Mouse (Mus musculus) T-cell, adult 2 months (primary cell): ENCODE measurements around the gene Nfe2l1.
"Not testable (repeated sequence)": the region's sequence is repeated elsewhere in the genome, so short reads cannot be mapped to it uniquely, and the experiment has no call there.

Experiments used
- DNase-seq: peaks from one replicate; pipeline ENCODE4 v3.0.0; 2022; ENCODE audit warnings: low spot score

Nfe2l1 gene

GRCm38 (mm10) chr11:96829813-96830538, at the start of gene Nfe2l1:
Nfe2l1 (minus strand) TSS chr11:96829968.
- DNase-seq: peak; percentile 98

GRCm38 (mm10) chr11:96879359-96879758, 49.6 kb upstream of the Nfe2l1 start:
- no peak for DNase-seq

- no peak for DNase-seq
Measured at GRCm38 (mm10) chr11:96878715-96879114, 48.9 kb upstream of the Nfe2l1 start.

- no peak for DNase-seq
Measured at GRCm38 (mm10) chr11:96877071-96877470, 47.3 kb upstream of the Nfe2l1 start.

GRCm38 (mm10) chr11:96876300-96877040, 46.7 kb upstream of the Nfe2l1 start:
- no peak for DNase-seq

GRCm38 (mm10) chr11:96875745-96876144, 46.0 kb upstream of the Nfe2l1 start:
- DNase-seq: peak; percentile 46

GRCm38 (mm10) chr11:96875270-96875669, 45.5 kb upstream of the Nfe2l1 start:
- no peak for DNase-seq

- no peak for DNase-seq
Measured at GRCm38 (mm10) chr11:96873601-96874140, 43.9 kb upstream of the Nfe2l1 start.

GRCm38 (mm10) chr11:96872441-96873379, 42.9 kb upstream of the Nfe2l1 start:
- DNase-seq: no peak

- peak; percentile 57 for DNase-seq
Measured at GRCm38 (mm10) chr11:96867149-96867548, 37.4 kb upstream of the Nfe2l1 start.

GRCm38 (mm10) chr11:96863206-96863995, 33.6 kb upstream of the Nfe2l1 start:
- DNase-seq: no peak

- no peak for DNase-seq
Measured at GRCm38 (mm10) chr11:96862534-96862933, 32.8 kb upstream of the Nfe2l1 start.

GRCm38 (mm10) chr11:96861878-96862289, 32.1 kb upstream of the Nfe2l1 start:
- DNase-seq: peak; percentile 94

- DNase-seq: no peak
Measured at GRCm38 (mm10) chr11:96861446-96861845, 31.7 kb upstream of the Nfe2l1 start.

GRCm38 (mm10) chr11:96860564-96860963, 30.8 kb upstream of the Nfe2l1 start:
- peak; percentile 59 for DNase-seq

- DNase-seq: no peak
Measured at GRCm38 (mm10) chr11:96859635-96860034, 29.9 kb upstream of the Nfe2l1 start.

- no peak for DNase-seq
Measured at GRCm38 (mm10) chr11:96857446-96857845, 27.7 kb upstream of the Nfe2l1 start.

- no peak for DNase-seq
Measured at GRCm38 (mm10) chr11:96849681-96850467, 20.1 kb upstream of the Nfe2l1 start, which contains the start of gene Copz2. Copz2 (plus strand) TSS chr11:96849870.

GRCm38 (mm10) chr11:96849145-96849544, 19.4 kb upstream of the Nfe2l1 start:
- not testable (repeated sequence) for DNase-seq

- no peak for DNase-seq
Measured at GRCm38 (mm10) chr11:96848694-96849093, 18.9 kb upstream of the Nfe2l1 start.
